Mouse (Mus musculus) neural tube, embryonic 14.5 days (tissue): ENCODE measurements around the gene Pcp4l1. TPM values are rescaled to one million over a fixed set of nuclear protein-coding genes. Genes with fewer than 3 reads are reported as not detected.

ENCODE experiments used
- ATAC-seq: fragments of 200-750 bp; cut with Nextera tagmentation; 2 replicates; pipeline ENCODE4 v1.8.0; 2017; ENCODE audit warnings: low read depth, mild to moderate bottlenecking, moderate TSS enrichment, moderate library complexity
- H3K27ac ChIP-seq: fragments of 300-500 bp; sonication (generic); 2 replicates; pipeline ENCODE4 v1.5.1; 2014; ENCODE audit warnings: low read depth, mild to moderate bottlenecking, control low read depth, low read length, moderate library complexity, mixed read lengths
- H3K27me3 ChIP-seq: fragments of 300-500 bp; sonication (generic); 2 replicates; pipeline ENCODE4 v1.6.1; 2014; ENCODE audit warnings: low read length; ENCODE audit not compliant: control insufficient read depth, insufficient read depth
- H3K36me3 ChIP-seq: fragments of 300-500 bp; sonication (generic); 2 replicates; pipeline ENCODE4 v1.6.1; 2014; ENCODE audit warnings: low read length, mixed read lengths; ENCODE audit not compliant: control insufficient read depth, insufficient read depth
- H3K4me1 ChIP-seq: fragments of 300-500 bp; sonication (generic); 2 replicates; pipeline ENCODE4 v1.6.1; 2014; ENCODE audit warnings: low read length; ENCODE audit not compliant: control insufficient read depth, insufficient read depth
- H3K4me2 ChIP-seq: fragments of 300-500 bp; sonication (generic); 2 replicates; pipeline ENCODE4 v1.6.1; 2014; ENCODE audit warnings: mild to moderate bottlenecking, low read depth, low read length, control low read depth
- H3K4me3 ChIP-seq: fragments of 300-500 bp; sonication (generic); 2 replicates; pipeline ENCODE4 v1.5.1; 2014; ENCODE audit warnings: low read depth, low read length, control low read depth, mixed read lengths
- H3K9ac ChIP-seq: fragments of 300-500 bp; sonication (generic); replicated peaks from 2 replicates; pipeline ENCODE4 v1.6.1; 2014; ENCODE audit warnings: low read depth, mild to moderate bottlenecking, control low read depth, low read length, mixed read lengths
- H3K9me3 ChIP-seq: fragments of 300-500 bp; sonication (generic); 2 replicates; pipeline ENCODE4 v1.6.1; 2016; ENCODE audit warnings: low read length; ENCODE audit not compliant: control insufficient read depth
- WGBS: fragments of 180-500 bp; shearing (Covaris S2); extraction: QIAGEN DNeasy Blood & Tissue Kit; methylation state at CpG from one replicate; pipeline ENCODE4 v1.1.7; 2014; 5-methylcytosine and 5-hydroxymethylcytosine counted together
- polyA plus RNA-seq: library from polyadenylated mRNA; unstranded; fragments of >200 nt; fragmentation: Nextera tagmentation; extraction: Ambion mirVana; gene quantifications from 2 replicates; pipeline ENCODE4 v1.2.1, GENCODE M21; 2014

Gene Pcp4l1
- polyA plus RNA-seq, 1 experiment from 2014 or later = 41.6 TPM

DNA sequence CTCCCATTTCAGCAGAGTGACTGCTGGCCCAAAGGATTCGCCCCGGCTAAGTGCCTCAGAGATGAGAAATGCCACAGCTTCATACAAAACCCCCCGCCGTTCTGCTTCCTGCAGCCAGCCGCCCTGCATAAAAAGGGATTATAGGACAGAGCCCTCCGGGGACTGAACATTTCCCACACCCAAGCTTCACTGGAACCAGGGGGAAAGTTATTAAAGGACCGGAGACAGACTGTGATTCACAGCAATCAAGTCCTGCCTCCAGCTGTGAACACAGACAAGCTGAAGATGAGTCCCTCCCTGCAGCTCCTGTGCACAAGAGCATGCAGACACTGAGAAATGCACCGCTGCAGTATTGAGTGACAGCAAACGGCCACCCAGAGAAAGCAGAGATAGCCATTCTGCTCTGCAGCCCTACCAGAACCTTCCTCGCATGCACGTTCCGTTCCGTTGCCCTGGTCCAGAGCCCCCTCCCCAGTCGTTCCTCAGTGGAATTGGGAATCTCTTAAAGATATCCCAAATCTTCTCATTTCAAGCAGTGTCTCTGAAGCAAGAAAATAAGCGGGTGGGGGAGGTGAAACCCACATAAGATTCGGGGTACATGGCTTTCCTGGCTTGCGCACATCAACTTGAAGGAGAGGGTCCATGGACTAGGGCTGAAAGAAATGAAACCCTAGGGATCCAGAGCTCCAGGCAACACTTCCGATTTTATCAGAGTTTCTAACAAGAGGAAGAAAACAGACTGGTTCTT is 2.8 kb downstream of the Pcp4l1 start:
- Histone ChIP-seq H3K27me3 (peaks cover 5% of the 10 kb centered on the region; the same call in 1 of the 2 replicates), H3K36me3 (no peaks in the 10 kb centered on the region), H3K27ac (peak overlapping the region; percentile 1; the same call in 1 of the 2 replicates), H3K9ac (0 out of 2 replicates have a peak overlapping the region, but pooled peaks have one; percentile 4), H3K4me1 (peaks cover 27% of the 10 kb centered on the region), H3K4me3 (0 out of 2 replicates have a peak overlapping the region, but pooled peaks have one; percentile 11), H3K9me3 (no peaks in the 10 kb centered on the region), H3K4me2 (peak overlapping the region; percentile 39)
- peak; percentile 48 for ATAC-seq
- WGBS = 5% methylated on average over 18 of the region's 18 CpGs

DNA sequence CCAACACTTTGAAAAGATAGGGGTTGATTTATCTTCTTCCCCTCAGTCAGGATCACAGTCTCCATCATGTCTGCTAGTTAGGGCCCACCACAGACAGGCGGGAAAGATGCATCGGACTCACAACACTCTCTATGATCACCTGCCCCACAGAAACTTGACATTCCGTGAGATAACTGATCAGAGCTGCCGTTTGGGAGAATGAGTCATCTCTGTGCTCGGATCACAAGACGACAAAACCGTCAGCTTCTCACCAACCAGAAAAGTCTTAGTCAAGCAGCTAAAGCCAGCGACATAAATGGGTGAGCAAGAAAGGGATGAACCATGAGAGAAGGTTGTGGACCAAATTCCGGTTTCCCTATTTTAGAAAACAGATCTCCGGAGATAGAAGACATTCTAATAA is 3.8 kb downstream of the Pcp4l1 start:
- no peaks in the 10 kb centered on the region for H3K9me3 ChIP-seq

DNA sequence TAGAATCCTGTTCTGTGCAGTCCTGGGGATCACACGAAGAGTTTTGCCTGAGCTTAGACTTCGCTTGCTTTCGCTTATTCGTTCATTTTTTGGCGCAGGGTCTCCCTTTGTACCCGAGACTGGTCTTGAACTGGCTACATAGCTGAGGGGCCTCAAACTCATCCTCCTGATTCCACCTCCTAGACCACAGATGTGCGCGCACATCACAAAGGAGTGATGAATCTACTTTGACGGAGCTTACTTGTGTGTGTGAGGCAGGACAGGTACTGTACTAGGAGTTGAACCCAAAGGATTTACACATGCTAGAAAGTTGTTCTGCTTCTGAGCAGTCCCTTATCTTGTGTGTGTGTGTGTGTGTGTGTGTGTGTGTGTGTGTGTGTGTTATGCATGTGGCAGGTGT is 5.2 kb downstream of the Pcp4l1 start:
- Histone ChIP-seq H3K4me1 (peaks cover 28% of the 10 kb centered on the region), H3K27ac (no peak overlapping the region), H3K4me3 (no peak overlapping the region), H3K9me3 (no peaks in the 10 kb centered on the region), H3K9ac (no peak overlapping the region), H3K27me3 (peaks cover 3% of the 10 kb centered on the region; the same call in 1 of the 2 replicates), H3K36me3 (no peaks in the 10 kb centered on the region), H3K4me2 (no peak overlapping the region)
- 98% methylated on average over 9 of the region's 9 CpGs for whole genome bisulfite sequencing
- no peak for ATAC-seq

More for the DNA sequence above, 3.8 kb downstream of the Pcp4l1 start:
- peaks cover 5% of the 10 kb centered on the region; the same call in 1 of the 2 replicates for H3K27me3 ChIP-seq
- H3K4me2 ChIP-seq = peak overlapping the region; percentile 39
- H3K27ac ChIP-seq = no peak overlapping the region
- no peaks in the 10 kb centered on the region for H3K36me3 ChIP-seq
- peaks cover 30% of the 10 kb centered on the region for H3K4me1 ChIP-seq
- H3K4me3 ChIP-seq = no peak overlapping the region
- no peak overlapping the region for H3K9ac ChIP-seq
- ATAC-seq = no peak
- WGBS = 46% methylated on average over 10 of the region's 10 CpGs

DNA sequence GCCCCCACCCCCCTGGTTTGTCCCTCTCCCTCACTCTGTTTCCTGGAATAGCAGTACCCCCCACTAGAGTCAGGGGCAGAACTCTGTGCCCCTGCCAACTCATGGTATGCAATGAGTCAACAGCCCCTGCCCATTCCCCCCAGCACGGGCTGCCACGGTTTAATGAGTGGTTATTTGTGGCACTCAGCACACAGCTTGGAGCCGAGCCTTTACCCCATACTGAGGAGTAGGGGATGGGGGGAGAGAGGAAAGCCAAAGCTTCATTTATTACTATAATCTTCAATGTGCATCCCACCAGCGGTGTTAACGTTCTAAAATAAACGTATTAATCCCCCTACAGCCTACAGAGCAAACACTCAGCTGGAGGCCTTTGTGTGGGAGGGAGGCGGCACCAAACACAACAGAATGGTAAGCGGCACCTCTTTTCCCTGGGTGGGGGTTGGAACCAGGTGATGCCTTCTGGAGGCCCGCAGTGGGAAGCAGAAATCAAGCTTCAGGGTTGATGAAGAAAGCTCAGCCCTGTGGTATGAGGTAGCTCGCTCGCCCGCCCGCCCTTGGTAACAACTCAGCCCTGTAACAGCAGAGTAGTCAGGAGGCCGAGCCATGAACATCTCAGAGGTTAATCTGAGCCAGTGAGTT is 6.5 kb downstream of the Pcp4l1 start:
- no peak overlapping the region for H3K27ac ChIP-seq
- 30% methylated on average over 14 of the region's 14 CpGs for WGBS
- ATAC-seq = 0 out of 2 replicates have a peak, but pooled peaks have one; percentile 42

DNA sequence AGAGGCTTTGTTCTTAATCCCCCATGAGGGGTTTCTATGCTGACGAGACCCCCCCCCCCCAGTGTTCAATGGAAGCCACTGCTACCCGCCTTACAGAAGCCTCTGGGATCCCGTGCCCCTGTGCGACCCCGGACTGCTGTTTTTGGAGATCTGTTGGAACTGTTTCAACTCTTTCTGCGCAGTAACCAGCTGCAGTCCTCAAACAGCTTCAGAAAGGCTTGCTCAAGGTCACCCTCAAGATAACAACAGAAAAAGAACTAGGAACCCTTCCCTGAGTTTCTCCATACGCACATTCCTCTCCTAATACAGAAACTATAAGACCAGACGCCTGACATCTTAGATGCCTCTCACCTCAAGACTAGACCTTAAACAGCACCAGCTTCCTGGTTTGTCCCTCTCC is 7.0 kb downstream of the Pcp4l1 start:
- Histone ChIP-seq H3K4me1 (peaks cover 20% of the 10 kb centered on the region), H3K27ac (no peak overlapping the region), H3K9me3 (no peaks in the 10 kb centered on the region), H3K9ac (no peak overlapping the region), H3K36me3 (no peaks in the 10 kb centered on the region), H3K4me3 (no peak overlapping the region), H3K27me3 (no peaks in the 10 kb centered on the region; the same call in 1 of the 2 replicates), H3K4me2 (no peak overlapping the region)
- WGBS = 15% methylated on average over 8 of the region's 8 CpGs
- ATAC-seq = no peak

More for the DNA sequence above, 6.5 kb downstream of the Pcp4l1 start:
- Histone ChIP-seq H3K36me3 (no peaks in the 10 kb centered on the region), H3K9ac (no peak overlapping the region), H3K4me1 (peaks cover 20% of the 10 kb centered on the region), H3K9me3 (no peaks in the 10 kb centered on the region), H3K4me2 (no peak overlapping the region), H3K27me3 (no peaks in the 10 kb centered on the region; the same call in 1 of the 2 replicates), H3K4me3 (no peak overlapping the region)

DNA sequence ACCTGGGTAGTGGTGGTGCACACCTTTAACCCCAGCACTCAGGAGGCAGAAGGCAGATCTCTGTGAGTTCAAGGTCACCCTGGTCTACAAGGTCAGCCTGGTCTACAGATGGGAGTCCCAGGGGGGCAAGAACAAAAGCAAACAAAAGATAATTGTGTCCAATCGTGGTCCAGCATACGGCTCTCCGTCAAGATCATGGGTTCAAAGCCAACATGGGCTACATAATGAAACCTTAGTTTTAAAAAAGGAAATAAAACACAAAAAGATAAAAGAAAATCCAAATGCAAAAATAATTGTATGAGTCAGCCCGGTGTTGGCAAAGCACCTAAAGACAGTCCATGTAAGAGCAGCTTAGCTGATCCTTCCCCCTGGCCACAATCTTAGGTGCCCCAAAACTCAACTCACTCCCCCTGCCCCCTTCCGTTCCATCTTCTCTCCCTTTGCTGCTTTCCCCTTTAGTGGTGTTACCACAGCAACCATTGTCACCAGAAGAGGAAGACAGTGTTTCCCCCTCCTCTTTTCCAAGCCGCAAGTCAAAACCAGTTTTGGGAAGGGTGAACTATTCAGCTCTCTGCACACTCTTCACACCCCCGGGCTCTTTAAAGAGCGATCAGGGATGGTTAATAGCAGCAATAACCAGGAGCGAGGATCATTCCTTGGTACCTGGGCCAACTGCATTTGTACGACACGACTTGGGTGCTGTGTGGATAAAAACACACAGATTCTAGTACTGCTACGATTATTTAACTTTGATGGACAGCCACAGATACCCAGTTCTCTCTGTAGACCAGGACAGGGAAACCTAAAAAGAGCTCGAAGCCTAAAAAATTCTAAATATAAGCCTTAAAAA is 8.0 kb downstream of the Pcp4l1 start:
- no peaks in the 10 kb centered on the region for H3K36me3 ChIP-seq
- H3K27me3 ChIP-seq = no peaks in the 10 kb centered on the region
- H3K9me3 ChIP-seq = no peaks in the 10 kb centered on the region
- peaks cover 16% of the 10 kb centered on the region for H3K4me1 ChIP-seq
- H3K9ac ChIP-seq = no peak overlapping the region
- H3K27ac ChIP-seq = 0 out of 2 replicates have a peak overlapping the region, but pooled peaks have one; percentile 0
- 26% methylated on average over 13 of the region's 13 CpGs for WGBS
- H3K4me2 ChIP-seq = no peak overlapping the region
- no peak overlapping the region for H3K4me3 ChIP-seq
- ATAC-seq = 0 out of 2 replicates have a peak, but pooled peaks have one; percentile 12

DNA sequence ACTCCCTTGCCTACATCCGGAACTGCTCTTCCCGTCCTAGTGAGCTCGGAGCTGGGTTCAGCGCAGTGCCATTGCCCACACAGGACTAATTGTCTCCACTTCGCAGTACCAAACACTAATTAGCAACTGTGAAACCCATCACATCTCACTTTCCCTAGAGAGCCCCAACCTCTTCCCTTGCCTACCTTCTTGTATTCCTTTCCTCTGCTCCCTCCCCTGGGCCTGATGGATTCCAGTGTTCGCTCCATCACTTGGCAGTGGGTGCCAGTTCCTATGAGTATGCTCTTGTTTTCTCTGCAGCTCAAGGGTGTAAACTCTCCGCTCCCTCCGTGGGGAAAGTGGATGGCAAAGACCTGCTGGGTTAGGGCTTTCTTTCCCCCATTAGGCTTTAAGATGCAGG is 10.4 kb downstream of the Pcp4l1 start:
- WGBS = 56% methylated on average over 8 of the region's 8 CpGs
- H3K27ac ChIP-seq = no peak overlapping the region
- H3K4me2 ChIP-seq = no peak overlapping the region

DNA sequence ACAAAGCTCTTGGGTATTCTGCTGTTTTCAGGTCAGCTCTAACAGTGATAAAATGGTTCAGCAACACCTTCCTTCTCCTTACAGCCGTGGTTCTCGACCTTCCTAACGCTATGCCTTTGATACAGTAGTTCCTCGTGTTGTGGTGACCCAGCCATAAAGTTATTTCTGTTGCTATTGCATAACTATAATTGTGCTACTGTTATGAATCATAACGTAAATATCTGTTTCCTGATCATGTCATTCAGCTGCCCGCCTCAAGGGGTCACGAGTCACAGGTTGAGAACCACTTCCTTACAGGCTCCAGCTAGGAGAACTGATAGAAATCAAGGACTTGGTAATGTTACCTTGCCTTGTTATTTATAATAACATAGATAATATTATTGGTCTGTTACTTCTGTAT is 11.8 kb downstream of the Pcp4l1 start:
- ATAC-seq = no peak
- no peaks in the 10 kb centered on the region for H3K9me3 ChIP-seq
- H3K4me1 ChIP-seq = peaks cover 10% of the 10 kb centered on the region; the same call in 1 of the 2 replicates
- no peak overlapping the region for H3K9ac ChIP-seq
- H3K4me3 ChIP-seq = no peak overlapping the region
- H3K27me3 ChIP-seq = no peaks in the 10 kb centered on the region
- no peak overlapping the region for H3K27ac ChIP-seq
- 87% methylated on average over 7 of the region's 7 CpGs for WGBS
- no peak overlapping the region for H3K4me2 ChIP-seq
- H3K36me3 ChIP-seq = no peaks in the 10 kb centered on the region

More for the DNA sequence above, 10.4 kb downstream of the Pcp4l1 start:
- Histone ChIP-seq H3K4me3 (no peak overlapping the region), H3K36me3 (no peaks in the 10 kb centered on the region), H3K27me3 (no peaks in the 10 kb centered on the region), H3K9ac (no peak overlapping the region), H3K4me1 (peaks cover 10% of the 10 kb centered on the region; the same call in 1 of the 2 replicates), H3K9me3 (no peaks in the 10 kb centered on the region)
- ATAC-seq = peak; percentile 45; the same call in 1 of the 2 replicates
